Mouse (Mus musculus) midbrain, embryonic 16.5 days (tissue): ENCODE measurements around the gene Hjurp. TPM values are rescaled to one million over a fixed set of nuclear protein-coding genes. Genes with fewer than 3 reads are reported as not detected.

Source experiments
- ATAC-seq: fragments of 200-750 bp; cut with Nextera tagmentation; 2 replicates; pipeline ENCODE4 v1.8.0; 2017; ENCODE audit warnings: moderate TSS enrichment
- H3K27ac ChIP-seq: fragments of 300-500 bp; sonication (generic); 2 replicates; pipeline ENCODE4 v1.5.1; 2014; ENCODE audit warnings: mild to moderate bottlenecking, low read length, mixed read lengths
- H3K27me3 ChIP-seq: fragments of 300-500 bp; sonication (generic); 2 replicates; pipeline ENCODE4 v1.6.1; 2014; ENCODE audit warnings: low read depth, low read length, mixed read lengths; ENCODE audit not compliant: control insufficient read depth, insufficient read depth
- H3K36me3 ChIP-seq: fragments of 300-500 bp; sonication (generic); 2 replicates; pipeline ENCODE4 v1.6.1; 2014; ENCODE audit warnings: mild to moderate bottlenecking, low read length, moderate library complexity, mixed read lengths; ENCODE audit not compliant: control insufficient read depth, insufficient read depth
- H3K4me1 ChIP-seq: fragments of 300-500 bp; sonication (generic); 2 replicates; pipeline ENCODE4 v1.6.1; 2014; ENCODE audit warnings: mild to moderate bottlenecking, low read length, mixed read lengths; ENCODE audit not compliant: control insufficient read depth, insufficient read depth
- H3K4me2 ChIP-seq: fragments of 300-500 bp; sonication (generic); 2 replicates; pipeline ENCODE4 v1.6.1; 2014; ENCODE audit warnings: mild to moderate bottlenecking, low read length, mixed read lengths
- H3K4me3 ChIP-seq: fragments of 300-500 bp; sonication (generic); 2 replicates; pipeline ENCODE4 v1.5.1; 2014; ENCODE audit warnings: low read depth, mild to moderate bottlenecking, low read length, moderate library complexity, mixed read lengths
- H3K9ac ChIP-seq: fragments of 300-500 bp; sonication (generic); 2 replicates; pipeline ENCODE4 v1.6.1; 2014; ENCODE audit warnings: low read depth, low read length, mixed read lengths
- H3K9me3 ChIP-seq: fragments of 300-500 bp; sonication (generic); replicated peaks from 2 replicates; pipeline ENCODE4 v1.6.1; 2014; ENCODE audit warnings: mild to moderate bottlenecking, low read length, mixed read lengths; ENCODE audit not compliant: control insufficient read depth, poor library complexity, severe bottlenecking
- WGBS: fragments of 180-500 bp; shearing (Covaris S2); extraction: QIAGEN DNeasy Blood & Tissue Kit; methylation state at CpG from one replicate; pipeline ENCODE4 v1.1.7; 2014; 5-methylcytosine and 5-hydroxymethylcytosine counted together
- polyA plus RNA-seq: library from polyadenylated mRNA; unstranded; fragments of >200 nt; fragmentation: Nextera tagmentation; extraction: Ambion mirVana; gene quantifications from 2 replicates; pipeline ENCODE4 v1.2.1, GENCODE M21; 2015

The Hjurp gene
- polyA plus RNA-seq, 1 experiment from 2014 or later, result 77.3 TPM

DNA sequence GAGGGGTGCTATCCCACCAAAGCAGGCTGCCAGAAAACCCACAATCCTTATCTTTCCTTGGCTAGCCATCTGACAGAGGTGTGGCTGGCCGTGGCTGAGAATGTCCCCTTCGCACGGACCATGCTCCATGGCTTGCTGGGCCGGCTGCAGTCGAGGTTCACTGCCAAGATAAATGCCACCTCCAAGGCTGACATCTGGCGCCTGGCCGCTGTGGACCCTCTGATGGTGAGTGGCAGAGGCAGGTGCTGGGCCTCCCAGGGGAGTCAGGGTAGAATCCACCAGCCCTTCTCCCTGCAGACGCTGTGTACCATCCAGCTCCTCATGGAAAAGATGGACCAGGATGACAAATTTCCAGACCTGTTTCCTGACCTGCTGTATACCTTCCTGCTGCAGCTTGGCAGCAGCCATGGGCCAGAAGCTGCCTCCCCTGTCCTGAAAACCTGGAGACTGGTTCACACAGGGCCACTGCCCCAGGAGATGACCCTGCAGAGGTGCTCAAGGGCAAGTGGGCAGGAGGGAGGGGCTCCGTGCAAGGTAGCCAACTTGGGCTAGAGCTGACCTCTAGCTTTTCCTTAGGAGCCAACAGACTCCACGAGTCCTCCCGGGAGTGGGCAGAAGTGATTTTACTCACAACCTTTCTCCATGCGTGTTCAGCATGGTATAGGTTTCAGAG is 22.5 kb downstream of the Hjurp start:
- H3K27me3 ChIP-seq, result no peaks in the 10 kb centered on the region
- no peak overlapping the region for H3K4me3 ChIP-seq
- H3K4me1 ChIP-seq, result no peaks in the 10 kb centered on the region
- no peak for ATAC-seq
- WGBS, result 88% methylated on average over 12 of the region's 12 CpGs
- H3K9ac ChIP-seq, result no peak overlapping the region
- no peak overlapping the region for H3K27ac ChIP-seq
- peaks cover 3% of the 10 kb centered on the region for H3K36me3 ChIP-seq
- H3K9me3 ChIP-seq, result peaks cover 62% of the 10 kb centered on the region
- H3K4me2 ChIP-seq, result no peak overlapping the region

DNA sequence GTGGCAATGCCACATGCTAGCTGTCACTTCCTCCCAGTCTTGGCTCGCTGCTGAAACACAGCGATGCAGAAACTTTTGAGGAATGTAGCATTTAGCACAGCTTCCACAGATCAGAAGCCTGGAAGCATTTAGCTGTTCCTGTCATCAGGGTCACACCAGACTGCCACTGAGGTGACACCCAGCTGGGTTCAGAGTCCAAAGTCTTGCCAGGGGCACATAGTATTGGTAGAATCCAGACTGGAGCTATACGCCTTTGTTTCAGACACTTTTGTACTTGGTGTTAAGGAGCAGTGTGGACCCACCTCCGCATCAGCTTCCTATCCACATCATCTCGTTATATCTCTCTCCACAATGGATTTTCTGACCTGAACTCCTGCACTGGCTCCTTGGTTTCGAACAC is 23.9 kb downstream of the Hjurp start:
- 73% methylated on average over 6 of the region's 6 CpGs for WGBS
- no peak for ATAC-seq

DNA sequence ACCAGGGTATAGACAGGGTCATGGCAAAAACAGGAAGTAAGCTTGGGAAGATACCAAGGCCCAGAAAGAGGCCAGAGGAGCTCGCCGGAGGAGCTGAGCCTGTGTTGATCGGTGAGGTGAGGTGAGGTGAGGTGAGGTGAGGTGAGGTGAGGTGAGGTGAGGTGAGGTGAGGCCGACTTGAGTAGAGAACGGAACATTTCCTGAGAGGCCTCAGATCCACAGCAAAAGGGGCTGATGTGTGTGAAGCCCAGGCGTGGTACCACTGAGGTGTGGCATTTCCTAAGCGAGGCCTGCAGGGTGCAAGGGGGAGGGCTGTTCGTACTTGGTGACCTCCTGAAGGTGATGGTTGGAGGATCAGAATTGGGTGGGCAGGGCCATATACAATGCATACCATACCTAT is 24.3 kb downstream of the Hjurp start:
- ATAC-seq, result no peak
- Histone ChIP-seq H3K4me3 (no peak overlapping the region), H3K27ac (no peak overlapping the region), H3K27me3 (no peaks in the 10 kb centered on the region), H3K9ac (no peak overlapping the region), H3K4me1 (no peaks in the 10 kb centered on the region), H3K4me2 (no peak overlapping the region), H3K36me3 (no peaks in the 10 kb centered on the region), H3K9me3 (peaks cover 80% of the 10 kb centered on the region)
- 74% methylated on average over 8 of the region's 8 CpGs for WGBS

More for the DNA sequence above, 23.9 kb downstream of the Hjurp start:
- H3K9ac ChIP-seq, result no peak overlapping the region
- no peaks in the 10 kb centered on the region for H3K36me3 ChIP-seq
- H3K27ac ChIP-seq, result no peak overlapping the region
- H3K4me2 ChIP-seq, result no peak overlapping the region
- peaks cover 76% of the 10 kb centered on the region for H3K9me3 ChIP-seq
- no peaks in the 10 kb centered on the region for H3K27me3 ChIP-seq
- no peak overlapping the region for H3K4me3 ChIP-seq
- no peaks in the 10 kb centered on the region for H3K4me1 ChIP-seq

DNA sequence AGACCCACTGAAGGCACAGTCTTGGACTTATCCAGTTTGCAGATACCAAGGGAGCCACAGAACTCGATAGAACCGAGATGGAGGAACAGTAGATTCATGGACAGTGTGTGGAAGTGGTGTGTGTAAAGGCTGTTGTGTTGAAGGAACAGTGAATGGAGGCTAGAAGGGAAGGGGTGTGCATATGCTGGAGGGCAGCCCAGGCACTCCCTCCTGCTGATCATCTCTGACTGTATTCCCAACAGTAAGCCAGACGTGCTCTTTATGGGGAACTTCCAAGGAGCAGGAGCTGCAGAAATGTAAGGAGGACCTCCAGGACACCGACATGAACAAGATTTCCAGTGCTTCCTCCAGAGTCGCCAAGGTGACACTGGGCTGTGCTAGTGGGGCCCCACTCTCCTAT is 27.4 kb downstream of the Hjurp start:
- Histone ChIP-seq H3K4me3 (no peak overlapping the region), H3K9me3 (peaks cover 85% of the 10 kb centered on the region), H3K36me3 (no peaks in the 10 kb centered on the region), H3K27ac (no peak overlapping the region), H3K27me3 (no peaks in the 10 kb centered on the region), H3K9ac (no peak overlapping the region), H3K4me1 (no peaks in the 10 kb centered on the region), H3K4me2 (no peak overlapping the region)
- 85% methylated on average over 5 of the region's 5 CpGs for WGBS
- no peak for ATAC-seq

DNA sequence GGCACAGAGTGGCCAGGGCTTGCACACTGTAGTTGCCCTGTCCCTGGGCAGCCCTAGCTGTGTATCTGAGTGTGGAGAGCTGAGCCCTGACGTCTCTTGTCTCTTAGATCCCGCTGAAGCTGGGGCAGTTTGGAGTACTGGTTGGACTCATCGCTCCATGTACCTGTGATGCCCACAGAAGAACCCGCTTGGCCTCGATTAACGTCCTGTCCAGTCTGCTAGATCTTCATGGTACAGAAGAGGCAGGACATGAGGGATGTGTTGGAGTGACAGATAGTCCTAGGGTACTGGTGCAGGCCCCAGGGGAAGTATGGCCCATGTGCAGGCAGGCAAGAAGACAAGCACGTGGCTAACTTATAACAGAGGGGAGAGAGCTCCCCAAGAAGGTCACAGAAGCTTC is 27.8 kb downstream of the Hjurp start:
- ATAC-seq, result no peak
- Histone ChIP-seq H3K4me1 (no peaks in the 10 kb centered on the region), H3K27me3 (no peaks in the 10 kb centered on the region), H3K9me3 (peaks cover 85% of the 10 kb centered on the region), H3K9ac (no peak overlapping the region), H3K4me3 (no peak overlapping the region), H3K27ac (no peak overlapping the region), H3K4me2 (no peak overlapping the region), H3K36me3 (no peaks in the 10 kb centered on the region)
- 77% methylated on average over 7 of the region's 7 CpGs for WGBS

DNA sequence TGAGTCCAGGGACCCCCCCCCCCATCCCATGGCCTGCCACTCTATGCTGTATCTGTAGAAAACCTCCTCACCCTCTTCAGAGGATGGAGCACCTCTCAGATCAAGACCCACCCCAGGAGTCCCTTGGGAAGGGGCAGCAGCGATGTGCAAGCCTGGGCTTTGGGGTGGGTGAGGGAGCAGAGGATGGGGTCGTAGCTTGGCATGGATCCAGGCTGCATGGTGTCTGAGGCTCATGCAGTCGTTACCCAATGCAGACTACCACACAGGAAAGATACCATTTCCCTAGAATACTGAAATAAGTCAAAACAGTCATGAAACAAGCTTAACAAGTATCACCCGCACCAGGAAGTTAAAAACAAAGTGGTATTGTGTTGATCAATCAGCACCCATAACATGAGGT is 28.8 kb downstream of the Hjurp start:
- Histone ChIP-seq H3K9ac (no peak overlapping the region), H3K36me3 (no peaks in the 10 kb centered on the region), H3K27ac (no peak overlapping the region), H3K4me1 (no peaks in the 10 kb centered on the region), H3K4me3 (no peak overlapping the region), H3K27me3 (no peaks in the 10 kb centered on the region), H3K9me3 (peaks cover 90% of the 10 kb centered on the region), H3K4me2 (no peak overlapping the region)
- ATAC-seq, result no peak
- WGBS, result 73% methylated on average over 4 of the region's 4 CpGs

DNA sequence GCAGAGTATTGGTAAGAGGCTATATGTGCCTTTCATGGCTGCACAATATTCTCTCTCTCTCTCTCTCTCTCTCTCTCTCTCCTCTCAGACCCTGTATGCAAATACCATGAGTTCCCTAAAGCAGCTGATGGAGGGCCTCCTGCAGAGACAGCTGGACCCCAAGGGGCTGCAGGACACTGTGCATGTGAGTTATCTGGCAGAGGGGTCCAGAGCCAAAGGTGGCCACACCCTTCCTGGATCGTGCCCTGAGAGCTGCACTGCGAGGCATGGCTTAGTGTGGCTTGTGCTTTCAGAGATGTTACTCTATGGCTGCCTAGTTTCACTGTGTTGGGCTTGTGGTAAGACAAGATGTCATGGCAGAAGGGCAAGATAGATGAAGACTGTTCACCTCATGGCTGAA is 29.8 kb downstream of the Hjurp start:
- Histone ChIP-seq H3K4me1 (no peaks in the 10 kb centered on the region), H3K27me3 (no peaks in the 10 kb centered on the region), H3K4me2 (no peak overlapping the region), H3K9ac (no peak overlapping the region), H3K4me3 (no peak overlapping the region), H3K9me3 (peaks cover 94% of the 10 kb centered on the region), H3K36me3 (no peaks in the 10 kb centered on the region), H3K27ac (no peak overlapping the region)
- WGBS, result 59% methylated on average over 2 of the region's 2 CpGs
- ATAC-seq, result no peak

DNA sequence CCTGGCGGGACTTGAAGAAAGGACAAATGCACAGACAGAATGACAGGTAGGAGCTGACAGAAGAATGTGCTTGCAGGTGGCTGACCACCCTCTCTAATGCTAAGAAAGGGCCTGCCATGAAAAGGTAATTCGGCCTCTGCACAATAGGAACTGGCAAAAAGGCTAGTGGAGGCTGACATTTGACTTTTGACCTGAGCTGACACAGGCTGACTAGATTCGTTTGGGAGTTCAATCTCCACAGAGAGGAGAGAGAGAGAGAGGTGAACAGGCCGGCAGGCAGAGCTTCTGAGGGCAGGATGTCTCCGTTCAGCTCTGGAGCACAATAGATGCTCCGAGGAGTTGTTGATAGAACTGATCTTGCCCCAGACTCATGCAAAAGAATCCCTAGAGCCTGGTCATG is 31.0 kb downstream of the Hjurp start:
- H3K27ac ChIP-seq, result no peak overlapping the region
- H3K4me1 ChIP-seq, result no peaks in the 10 kb centered on the region
- H3K9me3 ChIP-seq, result peaks cover 98% of the 10 kb centered on the region
- H3K9ac ChIP-seq, result no peak overlapping the region
- no peak overlapping the region for H3K4me3 ChIP-seq
- no peaks in the 10 kb centered on the region for H3K36me3 ChIP-seq
- H3K27me3 ChIP-seq, result no peaks in the 10 kb centered on the region
- 46% methylated on average over 6 of the region's 6 CpGs for WGBS
- no peak overlapping the region for H3K4me2 ChIP-seq
- ATAC-seq, result no peak

DNA sequence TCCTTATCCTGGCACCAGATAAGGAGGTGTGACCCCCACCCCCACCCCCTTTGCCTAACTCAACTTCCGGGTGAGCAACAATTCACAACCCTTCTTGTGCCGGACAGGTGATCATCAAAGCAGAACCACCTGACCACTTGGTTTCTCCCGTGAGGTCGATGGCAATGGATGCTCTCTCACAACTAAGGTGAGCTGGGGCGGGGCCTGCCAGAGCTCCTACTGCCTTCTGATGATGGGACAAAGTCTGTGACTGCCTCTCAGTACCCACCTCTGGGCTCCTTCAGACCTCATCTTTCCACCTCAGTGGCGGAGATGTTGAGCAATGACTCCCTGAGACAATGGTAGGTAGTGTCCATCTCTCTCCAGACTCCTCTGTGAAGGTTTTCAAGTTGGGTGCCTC is 31.6 kb downstream of the Hjurp start:
- no peaks in the 10 kb centered on the region for H3K27me3 ChIP-seq
- no peaks in the 10 kb centered on the region for H3K36me3 ChIP-seq
- WGBS, result 77% methylated on average over 6 of the region's 6 CpGs
- no peaks in the 10 kb centered on the region for H3K4me1 ChIP-seq
- no peak overlapping the region for H3K27ac ChIP-seq
- H3K9me3 ChIP-seq, result peaks cover 97% of the 10 kb centered on the region
- no peak for ATAC-seq
- H3K4me3 ChIP-seq, result no peak overlapping the region
- H3K9ac ChIP-seq, result no peak overlapping the region
- H3K4me2 ChIP-seq, result no peak overlapping the region
